Mouse (Mus musculus) central nervous system, embryonic 11.5 days (tissue): ENCODE results near the gene Tmem126b. TPM values are rescaled to one million over a fixed set of nuclear protein-coding genes. Genes with fewer than 3 reads are reported as not detected.

Source experiments
- polyA plus RNA-seq: library from polyadenylated mRNA; depleted of rRNA; stranded (reverse); fragments of >200 nt; gene quantifications from 2 replicates; pipeline ENCODE4 v1.2.3, GENCODE M21; 2012; rRNA removed

The Tmem126b gene
- 24.4 and 25.9 TPM in 2 replicates for polyA plus RNA-seq

GRCm38 (mm10) chr7:90475793-90476312, at the start of gene Tmem126b:
Gene Tmem126b (minus strand): TSS chr7:90476001.

DNA sequence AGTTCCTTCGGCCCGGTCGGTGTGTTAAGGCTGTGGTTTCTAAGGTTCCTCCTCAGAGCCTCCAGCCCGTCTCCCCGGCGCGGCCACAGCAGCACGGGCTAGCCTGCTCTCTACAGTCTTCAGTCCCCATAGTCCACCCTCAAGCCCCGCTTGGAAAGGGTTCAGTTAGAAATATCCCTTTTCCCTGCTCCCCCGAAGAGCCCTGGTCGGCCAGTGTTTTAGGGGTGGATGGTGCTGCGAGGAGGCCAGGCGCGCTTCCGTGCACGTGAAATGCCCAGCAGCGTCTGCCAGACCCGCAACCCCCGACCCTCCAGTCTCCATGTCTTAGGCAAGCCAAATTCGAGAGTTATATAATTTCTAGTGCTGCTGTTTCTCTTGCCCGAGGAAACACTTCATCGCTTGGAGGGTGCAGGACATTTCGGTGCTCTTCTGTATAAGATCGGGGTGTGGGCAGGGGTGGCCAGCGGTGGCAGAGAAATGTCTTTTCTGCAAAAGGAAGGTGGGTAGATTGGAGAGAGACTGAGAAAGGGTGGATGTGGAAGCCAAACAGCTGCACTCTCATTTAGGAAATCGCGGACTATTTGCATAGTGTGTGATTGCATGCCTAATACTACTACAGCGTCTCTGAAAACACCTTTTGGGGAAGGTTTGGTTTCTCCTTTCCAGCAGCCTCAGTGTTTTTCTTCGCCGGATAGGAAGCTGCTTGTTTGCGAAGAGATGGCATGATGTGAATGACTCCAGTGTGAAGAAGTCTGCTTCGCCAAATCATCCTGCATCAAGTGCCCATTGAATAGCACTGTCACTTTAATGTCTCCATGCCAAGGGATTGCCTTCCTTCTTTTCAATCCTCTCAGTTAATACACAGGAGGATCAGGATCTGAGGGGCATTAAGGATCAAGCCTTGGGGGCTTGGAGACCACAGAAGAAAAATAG, 778 bp upstream of the Tmem126b start, which contains the start of gene Dlg2:
Dlg2 (plus strand) TSS at position 360 of the 933 bp plus-strand sequence.

DNA sequence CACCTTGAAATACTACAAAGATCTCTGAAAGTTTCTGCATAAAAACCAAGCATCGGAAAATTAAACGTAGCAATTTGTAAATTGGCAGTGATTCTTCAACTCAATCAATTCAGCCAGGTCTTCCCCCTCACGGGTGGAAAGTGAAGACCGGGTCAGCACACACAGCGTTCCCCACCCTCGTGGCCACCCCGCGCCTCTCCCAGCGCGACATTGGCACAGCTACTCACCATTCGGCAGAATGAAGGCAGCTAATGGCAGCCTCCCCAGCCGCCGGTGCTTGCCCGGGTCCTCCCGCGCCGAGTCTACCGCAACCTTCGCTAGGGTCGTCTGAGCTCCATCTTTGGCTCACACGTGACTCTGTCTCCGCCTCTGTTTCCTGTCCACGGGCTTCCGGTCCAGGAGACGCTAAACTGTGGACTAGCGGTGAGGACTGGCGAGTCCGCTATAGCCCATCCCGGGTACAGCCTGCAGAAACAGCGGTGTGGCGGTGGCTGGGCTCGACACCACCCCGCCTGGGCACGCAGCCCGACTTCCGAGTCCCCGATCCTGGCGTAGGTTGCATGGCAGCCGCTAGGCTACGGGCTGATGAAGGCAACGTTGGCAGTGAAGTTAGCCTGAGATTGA, 18.8 kb downstream of the Tmem126b start, which contains the start of gene Tmem126a:
Tmem126a (minus strand) TSS at position 385 of the 624 bp plus-strand sequence.

GRCm38 (mm10) chr7:90442518-90443080, 33.2 kb downstream of the Tmem126b start, which contains the start of gene Crebzf:
Gene Crebzf (plus strand): TSS chr7:90442729.

GRCm38 (mm10) chr7:90426020-90427001, 49.5 kb downstream of the Tmem126b start, which contains the start of gene Ccdc89:
Gene Ccdc89 (plus strand): TSS chr7:90426577.

Other genes starting within 250 kb of the Tmem126b start
- gene Ccdc83, start 210.2 kb downstream of the Tmem126b start, polyA plus RNA-seq, result not detected in 2 replicates
- 3.4 and 7.5 TPM in 2 replicates for gene Sytl2, start 173.7 kb downstream of the Tmem126b start, polyA plus RNA-seq
- gene Ccdc89, start 49.4 kb downstream of the Tmem126b start, polyA plus RNA-seq, result 2.2 TPM in 2 replicates
- gene Crebzf, start 33.3 kb downstream of the Tmem126b start, polyA plus RNA-seq, result 132 and 153 TPM in 2 replicates
- 24.0 and 52.3 TPM in 2 replicates for gene Tmem126a, start 18.8 kb downstream of the Tmem126b start, polyA plus RNA-seq
- 1.9 and 3.5 TPM in 2 replicates for gene Dlg2, start 671 bp upstream of the Tmem126b start, polyA plus RNA-seq